Mouse (Mus musculus): Measurements from ENCODE around the gene Olfr684. TPM values are rescaled to one million over a fixed set of nuclear protein-coding genes. Genes with fewer than 3 reads are reported as not detected.

The Olfr684 gene
- total and polyA plus RNA-seq, 3 experiments: not detected

GRCm38 (mm10) chr7:105170773-105171172 is 7.3 kb upstream of the Olfr684 start:
- Histone ChIP-seq H3K9me3 (replicated peaks; ENCODE audit: insufficient read depth, low read length) (no peaks in the 10 kb centered on the region), H3K4me3 (ENCODE audit: control insufficient read depth in 1 of 2, insufficient read depth in 1 of 2, low read depth in 2 of 2, low read length in 2 of 2) (no peak overlapping the region), H3K27me3 (ENCODE audit: control insufficient read depth in 1 of 2, insufficient read depth in 2 of 2, low read length in 2 of 2) (no peaks in the 10 kb centered on the region), H3K27ac (ENCODE audit: control insufficient read depth, low read depth, low read length) (no peak overlapping the region), H3K4me1 (ENCODE audit: control insufficient read depth in 1 of 2, insufficient read depth in 2 of 2, low read length in 2 of 2) (no peaks in the 10 kb centered on the region), H3K79me2 (ENCODE audit: control insufficient read depth, insufficient read depth, low read length, poor library complexity) (no peaks in the 10 kb centered on the region), H3K9ac (ENCODE audit: control insufficient read depth, low read depth, low read length, poor library complexity, severe bottlenecking) (no peak overlapping the region), H3K36me3 (ENCODE audit: control insufficient read depth in 1 of 2, insufficient read depth in 2 of 2, low read length in 2 of 2) (no peaks in the 10 kb centered on the region)
- TF ChIP-seq NRF1 (IDR thresholded peaks at IDR 0.05; ENCODE audit: insufficient read depth, low read depth, low read length, poor library complexity, severe bottlenecking) (no peak), MYB (IDR thresholded peaks at IDR 0.05; ENCODE audit: low read depth, low read length) (no peak), RAD21 (IDR thresholded peaks at IDR 0.05; ENCODE audit: low read depth, low read length) (peak; percentile 16), CTCF (IDR thresholded peaks at IDR 0.05 in 2 of 3, conservative IDR thresholded peaks at IDR 0.05 in 1 of 3; ENCODE audit: control insufficient read depth in 1 of 3, insufficient read depth in 1 of 3, low read depth in 2 of 3, low read length in 3 of 3, poor library complexity in 1 of 3, severe bottlenecking in 1 of 3) (peak in 2 of 3 experiments; percentile 5 to 8; a peak in 1 of 6 replicates), GABPA (IDR thresholded peaks at IDR 0.05; ENCODE audit: low read depth, low read length) (no peak)
- no peak for DNase-seq (ENCODE audit: low read depth, low spot score)

DNA sequence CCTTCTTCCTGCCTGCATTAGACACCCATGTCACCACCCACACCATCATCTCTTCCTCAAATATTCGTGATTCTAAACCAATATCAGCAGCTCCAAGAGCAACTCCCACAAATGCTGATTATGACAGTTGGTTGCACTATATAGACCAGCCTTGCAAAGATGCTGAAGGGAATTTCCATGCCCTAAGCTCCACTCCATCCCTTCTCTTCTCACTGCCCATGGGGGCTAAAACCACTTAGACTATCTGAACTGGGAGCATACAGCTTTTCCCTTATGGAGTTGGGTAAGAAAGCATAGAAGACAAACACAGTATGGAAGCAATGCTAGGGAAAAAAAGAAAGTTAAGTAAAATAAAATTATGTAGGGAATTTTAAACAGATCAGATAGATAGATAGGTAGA is 16.5 kb downstream of the Olfr684 start, which contains the start of gene Olfr683:
Olfr683 (minus strand) TSS at position 101 of the 400 bp plus-strand sequence.
- Histone ChIP-seq H3K4me3 (ENCODE audit: control insufficient read depth in 1 of 2, insufficient read depth in 1 of 2, low read depth in 2 of 2, low read length in 2 of 2) (no peak within 1 kb of the TSS), H3K36me3 (ENCODE audit: control insufficient read depth in 1 of 2, insufficient read depth in 2 of 2, low read length in 2 of 2) (no peaks in the 10 kb centered on the region), H3K27ac (ENCODE audit: control insufficient read depth, low read depth, low read length) (no peak within 1 kb of the TSS), H3K9ac (ENCODE audit: control insufficient read depth, low read depth, low read length, poor library complexity, severe bottlenecking) (no peak within 1 kb of the TSS), H3K79me2 (ENCODE audit: control insufficient read depth, insufficient read depth, low read length, poor library complexity) (no peaks in the 10 kb centered on the region), H3K9me3 (replicated peaks; ENCODE audit: insufficient read depth, low read length) (no peaks in the 10 kb centered on the region), H3K4me1 (ENCODE audit: control insufficient read depth in 1 of 2, insufficient read depth in 2 of 2, low read length in 2 of 2) (no peaks in the 10 kb centered on the region), H3K27me3 (ENCODE audit: control insufficient read depth in 1 of 2, insufficient read depth in 2 of 2, low read length in 2 of 2) (no peaks in the 10 kb centered on the region)
- no peak for DNase-seq (ENCODE audit: low read depth, low spot score)
- TF ChIP-seq HCFC1 (IDR thresholded peaks at IDR 0.05; ENCODE audit: low read depth, low read length) (no peak), CHD2 (IDR thresholded peaks at IDR 0.05; ENCODE audit: low read length) (no peak), EP300 (IDR thresholded peaks at IDR 0.05; ENCODE audit: low read depth in 1 of 2, low read length in 2 of 2) (no peak), GATA1 (IDR thresholded peaks at IDR 0.05; ENCODE audit: low read depth, low read length) (no peak), SIN3A (IDR thresholded peaks at IDR 0.05; ENCODE audit: low read length) (no peak), ZKSCAN1 (IDR thresholded peaks at IDR 0.05; ENCODE audit: low read depth, low read length) (no peak), MXI1 (IDR thresholded peaks at IDR 0.05; ENCODE audit: low read depth, low read length) (no peak)

DNA sequence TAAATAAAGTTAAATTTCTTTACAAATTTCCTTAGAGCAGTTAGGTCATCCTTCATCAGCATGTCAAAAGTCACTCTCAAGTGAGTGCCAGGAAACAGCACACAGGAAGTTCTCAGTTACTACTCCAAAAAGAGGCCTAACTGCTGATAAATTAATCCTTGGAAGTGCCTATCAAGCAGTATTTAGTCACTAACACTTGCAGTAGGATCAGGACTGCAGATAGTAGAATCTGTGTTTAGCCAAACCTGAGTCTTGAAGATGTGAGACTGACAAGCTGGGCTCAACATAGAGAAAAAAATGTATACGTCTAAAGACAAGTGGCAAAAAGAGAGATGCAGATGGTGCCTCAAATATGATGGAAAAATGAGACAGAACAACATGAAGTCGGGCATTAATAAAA is 22.2 kb downstream of the Olfr684 start:
- H3K4me3 ChIP-seq (ENCODE audit: control insufficient read depth in 1 of 2, insufficient read depth in 1 of 2, low read depth in 2 of 2, low read length in 2 of 2): no peak overlapping the region
- no peaks in the 10 kb centered on the region for H3K36me3 ChIP-seq (ENCODE audit: control insufficient read depth in 1 of 2, insufficient read depth in 2 of 2, low read length in 2 of 2)
- H3K9me3 ChIP-seq (replicated peaks; ENCODE audit: insufficient read depth, low read length): no peaks in the 10 kb centered on the region
- TF ChIP-seq E2F4 (IDR thresholded peaks at IDR 0.05; ENCODE audit: borderline replicate concordance, low read depth, low read length): no peak
- TF ChIP-seq ZNF384 (IDR thresholded peaks at IDR 0.05; ENCODE audit: low read depth, low read length): no peak
- no peak for TF ChIP-seq ZKSCAN1 (IDR thresholded peaks at IDR 0.05; ENCODE audit: low read depth, low read length)
- no peak for TF ChIP-seq UBTF (IDR thresholded peaks at IDR 0.05; ENCODE audit: borderline replicate concordance, insufficient read depth, low read depth, low read length)
- TF ChIP-seq MAZ (IDR thresholded peaks at IDR 0.05; ENCODE audit: low read depth, low read length): no peak
- no peak for TF ChIP-seq TCF12 (IDR thresholded peaks at IDR 0.05; ENCODE audit: low read depth, low read length)
- no peak for TF ChIP-seq GABPA (IDR thresholded peaks at IDR 0.05; ENCODE audit: low read depth, low read length)
- no peaks in the 10 kb centered on the region for H3K4me1 ChIP-seq (ENCODE audit: control insufficient read depth in 1 of 2, insufficient read depth in 2 of 2, low read length in 2 of 2)
- H3K9ac ChIP-seq (ENCODE audit: control insufficient read depth, low read depth, low read length, poor library complexity, severe bottlenecking): no peak overlapping the region
- no peak for DNase-seq (ENCODE audit: low read depth, low spot score)
- no peaks in the 10 kb centered on the region for H3K27me3 ChIP-seq (ENCODE audit: control insufficient read depth in 1 of 2, insufficient read depth in 2 of 2, low read length in 2 of 2)
- no peak overlapping the region for H3K27ac ChIP-seq (ENCODE audit: control insufficient read depth, low read depth, low read length)
- no peaks in the 10 kb centered on the region for H3K79me2 ChIP-seq (ENCODE audit: control insufficient read depth, insufficient read depth, low read length, poor library complexity)
